In the genomic region with DNA sequence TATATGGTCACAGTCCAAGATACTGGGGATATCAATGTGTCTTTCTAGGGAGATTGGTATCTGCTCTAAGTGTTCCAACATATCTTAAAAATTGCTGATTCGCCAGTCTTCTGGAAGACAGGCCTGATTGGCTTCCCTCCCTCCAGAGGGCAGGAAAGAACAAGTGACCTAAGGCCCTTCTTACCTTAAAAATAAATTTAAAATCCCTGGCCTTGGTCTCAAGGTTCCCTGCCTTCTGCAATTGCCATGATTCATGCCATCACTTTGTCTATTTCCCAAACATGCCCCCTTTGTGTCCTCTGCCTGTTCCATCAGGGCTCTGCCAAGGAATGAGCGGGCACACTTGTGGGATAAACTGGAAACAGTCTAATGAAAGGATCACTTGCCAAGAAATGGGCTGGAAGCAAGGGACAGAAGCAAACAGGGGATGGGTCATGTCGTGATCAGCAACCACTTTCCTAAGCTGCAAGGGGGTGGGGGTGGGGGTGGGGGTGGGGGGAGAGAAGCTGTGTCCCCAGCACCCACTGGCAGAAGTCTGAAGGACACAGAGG, we compare ENCODE assay signal across 29 mouse cellular contexts. TPM values are rescaled to one million over a fixed set of nuclear protein-coding genes. Genes with fewer than 3 reads are reported as not detected.
A peak's percentile ranks its signal among the peaks of the same experiment; 100 is the strongest.
DNase-seq lines count a peak whose midpoint lies in the region; TF ChIP-seq lines count a peak whose summit lies in the region.
"Had no signal": no experiment of that assay in that cellular context is flagged by ENCODE, and none has a peak within 500 bp of the region (broad histone marks: within the 10 kb centered on the region; RNA-seq: fewer than 3 reads in every experiment).

No protein-coding gene starts in this region.

- peaks cover 6% of the 10 kb centered on the region; the same call in 1 of the 2 replicates for H3K4me1 ChIP-seq in heart, adult 2 months (ENCODE audit: control insufficient read depth, insufficient read depth, low read length)
- H3K4me1 ChIP-seq: embryonic facial prominence, embryonic 13.5 days; forebrain, embryonic 10.5 days; forebrain, embryonic 15.5 days; hindbrain, embryonic 13.5 days; midbrain, embryonic 10.5 days had no signal

- no peak overlapping the region for H3K9ac ChIP-seq in heart, adult 2 months (ENCODE audit: low read depth, low read length)
- H3K9ac ChIP-seq: embryonic facial prominence, embryonic 13.5 days; forebrain, embryonic 15.5 days; hindbrain, embryonic 13.5 days; liver, embryonic 14.5 days had no signal

- H3K4me3 ChIP-seq in heart, adult 2 months, result no peak overlapping the region
- H3K4me3 ChIP-seq in layer of hippocampus, adult 2 months, result no peak overlapping the region
- H3K4me3 ChIP-seq: embryonic facial prominence, embryonic 13.5 days; forebrain, embryonic 10.5 days; forebrain, embryonic 15.5 days; hindbrain, embryonic 13.5 days; midbrain, embryonic 10.5 days had no signal

- no peak for TF ChIP-seq CTCF in heart, adult 2 months (IDR thresholded peaks at IDR 0.05)
- no peak for TF ChIP-seq CTCF in layer of hippocampus, adult 2 months (conservative IDR thresholded peaks at IDR 0.05)

- TF ChIP-seq POLR2A in heart, adult 2 months (IDR thresholded peaks at IDR 0.05; ENCODE audit: insufficient read depth, low read depth, low read length), result no peak

- 0 out of 2 replicates have a peak, but pooled peaks have one; percentile 17 for TF ChIP-seq EP300 in heart, adult 2 months (IDR thresholded peaks at IDR 0.05; ENCODE audit: insufficient read depth, low read depth, low read length)

- 57% methylated on average over 3 of the region's 3 CpGs for WGBS in heart, adult 2 months

- peak; percentile 44 for DNase-seq in adrenal gland, adult 2 months
- no peak for DNase-seq in adrenal gland, postnatal 25 days
- no peak for DNase-seq in heart, adult 2 months
- DNase-seq in heart, adult 8-10 months (ENCODE audit: low spot score), result no peak
- no peak for DNase-seq in layer of hippocampus, adult 2 months (ENCODE audit: low spot score in 2 of 2)
- no peak for DNase-seq in layer of hippocampus, adult 9-10 months (ENCODE audit: low spot score)
- no peak for DNase-seq in left cerebral cortex, adult 8-10 months (ENCODE audit: low spot score in 2 of 2)
- DNase-seq: cerebellum, adult 8-10 months; gastrocnemius, postnatal 25 days; kidney, adult 8-10 months; kidney, postnatal 4 days; layer of hippocampus, adult 9-11 months; liver; lung, adult 2 months; lung, postnatal 14 days; right cerebral cortex, adult 18-20 months; spleen, adult 18-20 months; thymus, postnatal 14 days had no signal

- peaks cover 12% of the 10 kb centered on the region for H3K36me3 ChIP-seq in heart, adult 2 months (ENCODE audit: control insufficient read depth, insufficient read depth, low read length)
- H3K36me3 ChIP-seq: embryonic facial prominence, embryonic 13.5 days; forebrain, embryonic 10.5 days; forebrain, embryonic 15.5 days; G1E; hindbrain, embryonic 13.5 days; midbrain, embryonic 10.5 days had no signal

- no peaks in the 10 kb centered on the region for H3K27me3 ChIP-seq in heart, adult 2 months (ENCODE audit: control insufficient read depth, insufficient read depth, low read length)
- H3K27me3 ChIP-seq: forebrain, embryonic 15.5 days had no signal

- intact Hi-C loops in heart, adult 2 months (cut with DNase I), result no loop called here

- H3K27ac ChIP-seq in heart, adult 2 months, result peak overlapping the region; percentile 31
- peak overlapping the region; percentile 23; the same call in 1 of the 2 replicates for H3K27ac ChIP-seq in layer of hippocampus, adult 2 months
- H3K27ac ChIP-seq: embryonic facial prominence, embryonic 13.5 days; forebrain, embryonic 10.5 days; forebrain, embryonic 15.5 days; hindbrain, embryonic 13.5 days; kidney, postnatal 0 days; liver, embryonic 14.5 days; midbrain, embryonic 10.5 days had no signal

- H3K79me2 ChIP-seq in heart, adult 2 months (replicated peaks; ENCODE audit: control insufficient read depth, insufficient read depth, low read length), result peaks cover 2% of the 10 kb centered on the region

RNA-seq across cellular contexts. Expression of a gene that starts 10.3 kb away (rescaled TPM):
- 10 to 100 TPM; 13.9 to 14.7 TPM for total RNA-seq in adrenal gland, adult 2 months (2021)
- 0.36 and 0.37 TPM in 2 replicates for polyA plus RNA-seq in adrenal gland, adult 2 months (2012; rRNA removed)
- total RNA-seq in adrenal gland, postnatal 25 days (2021), result 19.6 and 20.1 TPM in 2 replicates
- total RNA-seq in heart, adult 2 months (2021), result 1,000 to 10,000 TPM in 1 of 2 experiments, 100 to 1,000 TPM in 1; 877 to 1,020 TPM
- 127 and 264 TPM in 2 replicates for polyA plus RNA-seq in heart, adult 2 months (2012; rRNA removed)
- 1,000 to 10,000 TPM in 3 of 4 experiments, 100 to 1,000 TPM in 1; 935 to 1,209 (median 1,093) TPM for total RNA-seq in heart, adult 8-10 months (2022)
- total RNA-seq in layer of hippocampus, adult 2 months (2021), result 100 to 1,000 TPM; 251 to 264 TPM
- 100 to 1,000 TPM; 139 to 174 (median 157) TPM for total RNA-seq in left cerebral cortex, adult 8-10 months (2022)
- total RNA-seq: common myeloid progenitor, adult 5-6 weeks; megakaryocyte progenitor cell, adult 5-6 weeks had no signal
- polyA plus RNA-seq: G1E, Patski had no signal
